ENCODE assay signal across 18 mouse cellular contexts in the genomic region with DNA sequence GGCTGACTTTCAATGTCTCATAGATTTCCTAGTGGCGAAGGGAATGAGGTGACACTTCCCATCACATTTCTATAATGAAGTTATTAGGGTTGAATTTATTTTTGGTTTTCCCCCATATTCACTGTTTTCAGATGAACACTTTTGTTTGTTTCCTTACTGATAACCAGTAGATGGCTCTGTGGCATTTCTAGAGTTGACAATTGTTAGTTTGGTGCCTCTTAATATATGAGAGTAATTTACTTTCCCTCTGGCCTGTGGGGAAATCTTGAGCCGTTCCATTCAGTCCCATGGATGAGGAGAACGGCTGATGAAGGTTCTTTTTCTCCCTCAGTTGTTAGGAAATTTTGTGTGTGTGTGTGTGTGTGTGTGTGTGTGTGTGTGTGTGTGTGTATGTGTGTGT.
DNase-seq lines count a peak whose midpoint lies in the region; ATAC-seq and TF ChIP-seq lines count a peak whose summit lies in the region.
"Had no signal": no experiment of that assay in that cellular context is flagged by ENCODE, and none has a peak within 500 bp of the region (broad histone marks: within the 10 kb centered on the region; RNA-seq: fewer than 3 reads in every experiment).

No protein-coding gene starts in this region.

- H3K9me3 ChIP-seq in forebrain, embryonic 13.5 days (replicated peaks) = no peaks in the 10 kb centered on the region
- no peaks in the 10 kb centered on the region for H3K9me3 ChIP-seq in forebrain, embryonic 16.5 days (ENCODE audit: control insufficient read depth, low read length)
- H3K9me3 ChIP-seq in hindbrain, embryonic 12.5 days (replicated peaks) = no peaks in the 10 kb centered on the region
- H3K9me3 ChIP-seq in neural tube, embryonic 14.5 days (ENCODE audit: control insufficient read depth, low read length) = no peaks in the 10 kb centered on the region
- H3K9me3 ChIP-seq: embryonic facial prominence, embryonic 15.5 days; heart, embryonic 12.5 days; limb, embryonic 12.5 days; liver, embryonic 15.5 days had no signal

- peak; percentile 38; the same call in 1 of the 2 replicates for ATAC-seq in forebrain, embryonic 13.5 days
- no peak for ATAC-seq in forebrain, embryonic 16.5 days
- peak; percentile 46; the same call in 1 of the 2 replicates for ATAC-seq in hindbrain, embryonic 12.5 days (ENCODE audit: low FRiP score)
- ATAC-seq in neural tube, embryonic 14.5 days (ENCODE audit: low read depth) = peak; percentile 52; the same call in 1 of the 2 replicates

- no peak overlapping the region for H3K9ac ChIP-seq in forebrain, embryonic 13.5 days
- H3K9ac ChIP-seq in forebrain, embryonic 16.5 days (replicated peaks; ENCODE audit: low read depth, low read length) = no peak overlapping the region
- no peak overlapping the region for H3K9ac ChIP-seq in hindbrain, embryonic 12.5 days
- H3K9ac ChIP-seq in neural tube, embryonic 14.5 days (replicated peaks; ENCODE audit: low read depth, low read length) = no peak overlapping the region
- H3K9ac ChIP-seq: embryonic facial prominence, embryonic 15.5 days; heart, embryonic 12.5 days; limb, embryonic 12.5 days; liver, embryonic 15.5 days had no signal

- peaks cover 5% of the 10 kb centered on the region; the same call in 1 of the 2 replicates for H3K4me1 ChIP-seq in forebrain, embryonic 13.5 days
- H3K4me1 ChIP-seq in forebrain, embryonic 16.5 days (replicated peaks; ENCODE audit: control insufficient read depth, insufficient read depth, low read length) = peaks cover 5% of the 10 kb centered on the region
- 0 out of 2 replicates have a peak, but pooled peaks cover 4% of the 10 kb centered on the region for H3K4me1 ChIP-seq in hindbrain, embryonic 12.5 days
- no peaks in the 10 kb centered on the region for H3K4me1 ChIP-seq in neural tube, embryonic 14.5 days (ENCODE audit: control insufficient read depth, insufficient read depth, low read length)
- H3K4me1 ChIP-seq: embryonic facial prominence, embryonic 15.5 days; limb, embryonic 12.5 days; liver, embryonic 15.5 days had no signal

- no peak overlapping the region for H3K4me3 ChIP-seq in forebrain, embryonic 13.5 days
- no peak overlapping the region for H3K4me3 ChIP-seq in forebrain, embryonic 16.5 days (replicated peaks; ENCODE audit: low read length)
- no peak overlapping the region for H3K4me3 ChIP-seq in left cerebral cortex, adult 2 months
- H3K4me3 ChIP-seq in hindbrain, embryonic 12.5 days = no peak overlapping the region
- H3K4me3 ChIP-seq in neural tube, embryonic 14.5 days (ENCODE audit: low read depth, low read length) = no peak overlapping the region
- H3K4me3 ChIP-seq: embryonic facial prominence, embryonic 15.5 days; heart, embryonic 12.5 days; limb, embryonic 12.5 days; liver, embryonic 15.5 days had no signal

- TF ChIP-seq CTCF in left cerebral cortex, adult 2 months (IDR thresholded peaks at IDR 0.05) = peak; percentile 19

- H3K36me3 ChIP-seq in forebrain, embryonic 13.5 days (ENCODE audit: poor library complexity, severe bottlenecking) = no peaks in the 10 kb centered on the region
- H3K36me3 ChIP-seq in forebrain, embryonic 16.5 days (ENCODE audit: control insufficient read depth, insufficient read depth) = no peaks in the 10 kb centered on the region
- H3K36me3 ChIP-seq in hindbrain, embryonic 12.5 days = no peaks in the 10 kb centered on the region
- no peaks in the 10 kb centered on the region for H3K36me3 ChIP-seq in neural tube, embryonic 14.5 days (ENCODE audit: control insufficient read depth, insufficient read depth, low read length)
- H3K36me3 ChIP-seq: embryonic facial prominence, embryonic 15.5 days; heart, embryonic 12.5 days; limb, embryonic 12.5 days; liver, embryonic 15.5 days had no signal

- H3K4me2 ChIP-seq in forebrain, embryonic 13.5 days = no peak overlapping the region
- no peak overlapping the region for H3K4me2 ChIP-seq in forebrain, embryonic 16.5 days (ENCODE audit: low read length)
- H3K4me2 ChIP-seq in hindbrain, embryonic 12.5 days (replicated peaks) = no peak overlapping the region
- H3K4me2 ChIP-seq in neural tube, embryonic 14.5 days (ENCODE audit: low read depth, low read length) = no peak overlapping the region
- H3K4me2 ChIP-seq: liver, embryonic 15.5 days had no signal

- intact Hi-C loops in left cerebral cortex, adult 2 months (cut with DNase I) = loop anchor here (5.0 kb wide), 1 partner anchor 486 kb away; no protein-coding TSS in a partner anchor
- intact Hi-C loops in left cerebral cortex, postnatal 14 days (cut with DNase I) = loop anchor here (10.0 kb wide), 1 partner anchor 1268 kb away; no protein-coding TSS in a partner anchor

- H3K27ac ChIP-seq in forebrain, embryonic 13.5 days = no peak overlapping the region
- H3K27ac ChIP-seq in forebrain, embryonic 16.5 days (ENCODE audit: low read length) = no peak overlapping the region
- no peak overlapping the region for H3K27ac ChIP-seq in left cerebral cortex, adult 2 months
- no peak overlapping the region for H3K27ac ChIP-seq in hindbrain, embryonic 12.5 days
- no peak overlapping the region for H3K27ac ChIP-seq in neural tube, embryonic 14.5 days (ENCODE audit: low read depth, low read length)
- H3K27ac ChIP-seq: embryonic facial prominence, embryonic 15.5 days; limb, embryonic 12.5 days; liver, embryonic 15.5 days; macrophage had no signal

- H3K27me3 ChIP-seq in forebrain, embryonic 13.5 days = no peaks in the 10 kb centered on the region
- H3K27me3 ChIP-seq in forebrain, embryonic 16.5 days (replicated peaks; ENCODE audit: control insufficient read depth, insufficient read depth, low read length) = no peaks in the 10 kb centered on the region
- H3K27me3 ChIP-seq in hindbrain, embryonic 12.5 days = no peaks in the 10 kb centered on the region
- H3K27me3 ChIP-seq in neural tube, embryonic 14.5 days (ENCODE audit: control insufficient read depth, insufficient read depth, low read length) = no peaks in the 10 kb centered on the region
- H3K27me3 ChIP-seq: embryonic facial prominence, embryonic 15.5 days; heart, embryonic 12.5 days; limb, embryonic 12.5 days; liver, embryonic 15.5 days had no signal

- WGBS in forebrain, embryonic 13.5 days = 56% methylated on average over 3 of the region's 3 CpGs
- WGBS in forebrain, embryonic 16.5 days = 53% methylated on average over 3 of the region's 3 CpGs
- whole genome bisulfite sequencing in hindbrain, embryonic 12.5 days = 69% methylated on average over 3 of the region's 3 CpGs
- WGBS in neural tube, embryonic 14.5 days = 34% methylated on average over 3 of the region's 3 CpGs

- DNase-seq in left cerebral cortex, adult 2 months (ENCODE audit: extremely low spot score in 1 of 2, low spot score in 2 of 2) = no peak
- DNase-seq in left cerebral cortex, adult 8-10 months (ENCODE audit: low spot score in 2 of 2) = no peak
- no peak for DNase-seq in right cerebral cortex, postnatal 4 days
- DNase-seq in left cerebral cortex, postnatal 14 days (ENCODE audit: low spot score in 2 of 2) = no peak
- DNase-seq: adrenal gland, postnatal 10 days; cerebellum, postnatal 36 days; gastrocnemius, postnatal 25 days; kidney, postnatal 10 days; thymus, postnatal 14 days had no signal
